In genomic region chr4:117527952-117528351, GRCm38 (mm10) we compare ENCODE assay signal across 9 mouse cellular contexts. TPM values are rescaled to one million over a fixed set of nuclear protein-coding genes. Genes with fewer than 3 reads are reported as not detected.
DNase-seq lines count a peak whose midpoint lies in the region; ATAC-seq and TF ChIP-seq lines count a peak whose summit lies in the region.
"Had no signal": no experiment of that assay in that cellular context is flagged by ENCODE, and none has a peak within 500 bp of the region (broad histone marks: within the 10 kb centered on the region; RNA-seq: fewer than 3 reads in every experiment).

No protein-coding gene starts in this region.

- H3K9ac ChIP-seq in intestine, postnatal 0 days (ENCODE audit: low read depth, low read length): no peak overlapping the region
- H3K9ac ChIP-seq: neural tube, embryonic 13.5 days had no signal

- no peaks in the 10 kb centered on the region for H3K36me3 ChIP-seq in intestine, postnatal 0 days (ENCODE audit: control insufficient read depth, insufficient read depth)
- H3K36me3 ChIP-seq in splenic B cell, adult 2 months (ENCODE audit: control insufficient read depth, insufficient read depth, low read length, poor library complexity, severe bottlenecking): no peaks in the 10 kb centered on the region
- H3K36me3 ChIP-seq: neural tube, embryonic 13.5 days had no signal

- no peaks in the 10 kb centered on the region for H3K4me1 ChIP-seq in intestine, postnatal 0 days (replicated peaks; ENCODE audit: control insufficient read depth, insufficient read depth, low read length)

- no peak overlapping the region for H3K4me3 ChIP-seq in intestine, postnatal 0 days (ENCODE audit: low read depth, low read length)
- H3K4me3 ChIP-seq: neural tube, embryonic 13.5 days had no signal

- no peak for ATAC-seq in cerebellum, adult (ENCODE audit: insufficient number of reproducible peaks, low FRiP score, low TSS enrichment)
- ATAC-seq in intestine, postnatal 0 days: no peak

- no peak overlapping the region for H3K27ac ChIP-seq in intestine, postnatal 0 days (ENCODE audit: low read depth, low read length)
- H3K27ac ChIP-seq: neural tube, embryonic 13.5 days had no signal

- 27% methylated on average over 1 of the region's 1 CpGs for WGBS in intestine, postnatal 0 days

- TF ChIP-seq CTCF in intestine, postnatal 0 days (IDR thresholded peaks at IDR 0.05; ENCODE audit: low read depth): peak; percentile 90

- H3K27me3 ChIP-seq in intestine, postnatal 0 days (replicated peaks; ENCODE audit: control insufficient read depth, insufficient read depth, low read length): peaks cover 4% of the 10 kb centered on the region; the same call in 1 of the 2 replicates
- no peaks in the 10 kb centered on the region for H3K27me3 ChIP-seq in splenic B cell, adult 2 months (ENCODE audit: control insufficient read depth, insufficient read depth, low read length, poor library complexity, severe bottlenecking)

- peak; percentile 56 to 64 for DNase-seq in cerebellum, postnatal 10 days
- peak; percentile 47 for DNase-seq in right cerebral cortex, postnatal 14 days
- no peak for DNase-seq in right cerebral cortex, postnatal 10 days (ENCODE audit: low spot score in 2 of 2)
- DNase-seq in embryo, embryonic 11.5 days (ENCODE audit: low read depth, low spot score): peak; percentile 52
- peak; percentile 61 for DNase-seq in lung, postnatal 10 days
- DNase-seq in splenic B cell, adult 2 months (ENCODE audit: low read depth, low spot score): peak; percentile 59

- H3K4me2 ChIP-seq in intestine, postnatal 0 days (replicated peaks; ENCODE audit: low read depth): no peak overlapping the region
- H3K4me2 ChIP-seq: neural tube, embryonic 13.5 days had no signal

- no peaks in the 10 kb centered on the region for H3K9me3 ChIP-seq in intestine, postnatal 0 days (ENCODE audit: control insufficient read depth)
- H3K9me3 ChIP-seq: neural tube, embryonic 13.5 days had no signal

RNA-seq across cellular contexts. Expression of gene Eri3, which starts 22.2 kb away (rescaled TPM):
- polyA plus RNA-seq in intestine, postnatal 0 days (2015; fragmentation: Nextera tagmentation; extraction: Ambion mirVana): 46.3 and 54.7 TPM in 2 replicates

RNA-seq across cellular contexts. Expression of gene Rnf220, which starts 31.1 kb away (rescaled TPM):
- 35.6 and 35.9 TPM in 2 replicates for polyA plus RNA-seq in intestine, postnatal 0 days (2015; fragmentation: Nextera tagmentation; extraction: Ambion mirVana)

Comparison
In these comparisons a context has a peak if more than half of its experiments do, and no peak if none do; other contexts are left out.
1. DNase-seq: peak in cerebellum, postnatal 10 days (2 of 2), right cerebral cortex, postnatal 14 days (single experiment), embryo, embryonic 11.5 days (single experiment), lung, postnatal 10 days (single experiment) and splenic B cell, adult 2 months (single experiment); none in right cerebral cortex, postnatal 10 days (0 of 2).